Mouse (Mus musculus) intestine, embryonic 15.5 days (tissue): Measurements from ENCODE around the gene Dnajc5. TPM values are rescaled to one million over a fixed set of nuclear protein-coding genes. Genes with fewer than 3 reads are reported as not detected.

Experiments used
- ATAC-seq: fragments of 200-750 bp; cut with Nextera tagmentation; 2 replicates; pipeline ENCODE4 v1.8.0; 2017; ENCODE audit warnings: moderate TSS enrichment, moderate library complexity
- H3K27ac ChIP-seq: fragments of 300-500 bp; sonication (generic); 2 replicates; pipeline ENCODE4 v1.5.1; 2015; ENCODE audit warnings: mild to moderate bottlenecking, inconsistent platforms
- H3K27me3 ChIP-seq: fragments of 300-500 bp; sonication (generic); replicated peaks from 2 replicates; pipeline ENCODE4 v1.6.1; 2015; ENCODE audit warnings: inconsistent platforms
- H3K36me3 ChIP-seq: fragments of 300-500 bp; sonication (generic); 2 replicates; pipeline ENCODE4 v1.6.1; 2015; ENCODE audit warnings: inconsistent platforms
- H3K4me1 ChIP-seq: fragments of 300-500 bp; sonication (generic); replicated peaks from 2 replicates; pipeline ENCODE4 v1.6.1; 2015; ENCODE audit warnings: inconsistent platforms
- H3K4me2 ChIP-seq: fragments of 300-500 bp; sonication (generic); replicated peaks from 2 replicates; pipeline ENCODE4 v1.6.1; 2015; ENCODE audit warnings: mild to moderate bottlenecking, inconsistent platforms
- H3K4me3 ChIP-seq: fragments of 300-500 bp; sonication (generic); replicated peaks from 2 replicates; pipeline ENCODE4 v1.5.1; 2015; ENCODE audit warnings: inconsistent platforms
- H3K9ac ChIP-seq: fragments of 300-500 bp; sonication (generic); 2 replicates; pipeline ENCODE4 v1.6.1; 2015; ENCODE audit warnings: inconsistent platforms
- H3K9me3 ChIP-seq: fragments of 300-500 bp; sonication (generic); 2 replicates; pipeline ENCODE4 v1.6.1; 2016; ENCODE audit warnings: inconsistent platforms
- WGBS: fragments of 180-500 bp; shearing (Covaris S2); methylation state at CpG from one replicate; pipeline ENCODE4 v1.1.7; 2015; 5-methylcytosine and 5-hydroxymethylcytosine counted together
- polyA plus RNA-seq: library from polyadenylated mRNA; unstranded; fragments of >200 nt; fragmentation: Nextera tagmentation; extraction: Ambion mirVana; gene quantifications from 2 replicates; pipeline ENCODE4 v1.2.1, GENCODE M21; 2015

The Dnajc5 gene
- polyA plus RNA-seq, 1 experiment from 2014 or later: 74.5 TPM

DNA sequence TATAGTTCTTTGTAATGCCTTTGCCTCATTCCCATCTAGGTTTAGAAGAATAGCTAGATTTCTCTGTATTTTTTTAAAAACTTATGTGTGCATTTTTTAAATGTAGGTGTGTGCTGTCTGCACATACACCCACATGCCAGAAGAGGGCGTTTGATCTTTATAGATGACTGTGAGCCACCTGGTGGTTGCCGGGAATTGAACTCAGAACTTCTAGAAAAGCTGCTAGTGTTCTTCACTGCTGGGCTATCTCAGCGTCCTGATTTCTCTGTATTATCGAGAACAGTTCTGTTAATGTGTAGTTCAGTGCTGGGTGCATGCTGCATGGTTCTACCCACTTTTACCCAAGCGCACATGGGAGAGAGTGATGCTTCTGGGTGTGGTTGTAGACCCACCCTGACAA lies 2.5 kb downstream of the Dnajc5 start:
- H3K27ac ChIP-seq: no peak overlapping the region
- no peaks in the 10 kb centered on the region for H3K36me3 ChIP-seq
- no peaks in the 10 kb centered on the region for H3K9me3 ChIP-seq
- WGBS: 73% methylated on average over 5 of the region's 5 CpGs
- no peaks in the 10 kb centered on the region for H3K27me3 ChIP-seq
- no peak overlapping the region for H3K4me3 ChIP-seq
- no peak overlapping the region for H3K9ac ChIP-seq
- no peak for ATAC-seq
- no peak overlapping the region for H3K4me2 ChIP-seq
- peaks cover 12% of the 10 kb centered on the region for H3K4me1 ChIP-seq

DNA sequence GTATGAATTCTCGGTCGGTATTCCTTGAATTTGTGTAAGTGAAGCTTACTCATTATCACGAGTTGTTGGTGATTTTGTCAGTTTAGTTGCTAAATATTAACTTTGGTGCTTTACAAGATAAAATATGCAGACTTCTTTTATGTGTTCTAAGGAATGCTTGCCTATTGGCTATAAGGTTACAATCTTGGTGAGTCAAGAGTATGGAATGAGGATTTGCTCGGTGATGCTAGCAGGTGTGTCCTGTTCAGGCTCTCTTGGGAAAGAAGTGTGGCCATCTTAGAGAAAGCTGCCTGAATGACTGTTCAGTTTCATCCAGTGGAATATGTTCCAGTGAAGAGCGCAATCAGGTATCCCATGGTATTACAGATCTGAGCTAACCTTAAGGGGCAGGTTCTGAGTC lies 5.2 kb downstream of the Dnajc5 start:
- WGBS: 60% methylated on average over 5 of the region's 5 CpGs
- H3K27me3 ChIP-seq: no peaks in the 10 kb centered on the region
- peak overlapping the region; percentile 9; the same call in 1 of the 2 replicates for H3K4me2 ChIP-seq
- H3K27ac ChIP-seq: peak overlapping the region; percentile 63; the same call in 1 of the 2 replicates
- no peak overlapping the region for H3K4me3 ChIP-seq
- H3K9ac ChIP-seq: no peak overlapping the region
- H3K36me3 ChIP-seq: peaks cover under 1% of the 10 kb centered on the region; the same call in 1 of the 2 replicates
- ATAC-seq: peak; percentile 87
- H3K9me3 ChIP-seq: no peaks in the 10 kb centered on the region
- H3K4me1 ChIP-seq: peaks cover 7% of the 10 kb centered on the region

DNA sequence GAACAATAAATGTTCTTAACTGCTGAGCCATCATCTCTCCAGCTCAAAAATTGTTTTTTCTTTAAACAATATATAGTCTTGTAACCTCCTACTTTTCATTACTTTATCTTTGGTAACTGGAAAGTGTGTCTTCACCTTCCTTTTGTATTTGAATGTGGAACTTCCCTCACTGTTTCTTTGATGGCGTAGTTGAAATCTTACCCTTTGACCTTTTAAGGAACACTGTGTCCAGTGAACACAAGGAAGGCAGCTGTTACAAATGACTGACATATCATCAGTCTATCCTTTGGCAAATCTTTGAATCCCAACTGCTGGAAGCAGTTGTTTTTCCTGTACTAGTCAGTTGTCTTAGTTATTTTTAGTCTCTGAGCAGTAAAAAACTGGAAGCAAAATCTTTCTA lies 8.8 kb downstream of the Dnajc5 start:
- ATAC-seq: no peak
- H3K4me1 ChIP-seq: no peaks in the 10 kb centered on the region
- H3K4me2 ChIP-seq: no peak overlapping the region
- H3K27me3 ChIP-seq: no peaks in the 10 kb centered on the region
- WGBS: 86% methylated on average over 1 of the region's 1 CpGs
- no peak overlapping the region for H3K9ac ChIP-seq
- no peaks in the 10 kb centered on the region for H3K9me3 ChIP-seq
- peaks cover 7% of the 10 kb centered on the region; the same call in 1 of the 2 replicates for H3K36me3 ChIP-seq
- no peak overlapping the region for H3K4me3 ChIP-seq
- H3K27ac ChIP-seq: no peak overlapping the region

DNA sequence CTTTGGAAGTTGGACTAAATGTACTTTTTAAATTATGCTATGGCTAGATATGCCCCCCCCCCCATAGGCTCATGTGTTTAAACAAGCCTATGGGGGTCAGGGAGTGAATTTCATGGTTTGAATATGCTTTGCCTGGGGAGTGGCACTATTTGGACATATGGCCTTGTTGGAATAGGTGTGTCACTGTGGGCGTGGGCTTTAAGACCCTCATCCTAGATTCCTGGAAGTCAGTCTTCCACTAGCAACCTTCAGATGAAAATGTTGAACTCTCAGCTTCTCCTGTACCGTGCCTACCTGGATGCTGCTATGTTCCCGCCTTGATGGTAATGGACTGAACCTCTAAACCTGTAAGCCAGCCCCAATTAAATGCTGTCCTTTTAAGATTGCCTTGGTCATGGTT lies 12.3 kb downstream of the Dnajc5 start:
- Histone ChIP-seq H3K27ac (no peak overlapping the region), H3K9ac (no peak overlapping the region), H3K4me2 (no peak overlapping the region), H3K4me1 (peaks cover 2% of the 10 kb centered on the region; the same call in 1 of the 2 replicates), H3K4me3 (no peak overlapping the region), H3K27me3 (no peaks in the 10 kb centered on the region), H3K36me3 (peaks cover 7% of the 10 kb centered on the region; the same call in 1 of the 2 replicates), H3K9me3 (no peaks in the 10 kb centered on the region)
- WGBS: 90% methylated on average over 3 of the region's 3 CpGs
- no peak for ATAC-seq

DNA sequence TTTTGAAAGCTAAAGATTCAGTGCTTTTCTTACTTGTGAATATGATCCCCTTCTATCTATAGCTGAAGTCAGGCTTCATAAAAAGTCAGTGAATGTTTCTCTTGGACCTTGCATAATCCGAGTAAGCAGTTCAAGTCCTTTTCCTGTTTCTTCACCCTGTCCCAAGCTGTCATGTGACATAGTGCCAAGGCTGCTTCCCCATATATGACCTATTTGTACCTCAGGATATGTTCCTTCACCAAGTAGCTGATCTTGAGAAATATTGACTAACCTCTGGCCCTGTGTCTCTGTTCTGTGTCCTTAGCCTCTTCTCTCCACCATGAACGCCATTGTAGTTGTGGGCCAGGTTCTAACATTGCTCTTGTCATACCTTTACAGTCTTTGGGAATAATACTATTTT lies 16.1 kb downstream of the Dnajc5 start:
- H3K36me3 ChIP-seq: peaks cover 3% of the 10 kb centered on the region; the same call in 1 of the 2 replicates
- H3K4me3 ChIP-seq: no peak overlapping the region
- H3K4me1 ChIP-seq: peaks cover 6% of the 10 kb centered on the region; the same call in 1 of the 2 replicates
- ATAC-seq: no peak
- no peaks in the 10 kb centered on the region for H3K9me3 ChIP-seq
- WGBS: 85% methylated on average over 2 of the region's 2 CpGs
- H3K27me3 ChIP-seq: no peaks in the 10 kb centered on the region
- H3K9ac ChIP-seq: no peak overlapping the region
- H3K27ac ChIP-seq: no peak overlapping the region
- no peak overlapping the region for H3K4me2 ChIP-seq

- Histone ChIP-seq H3K9ac (no peak overlapping the region), H3K4me3 (no peak overlapping the region), H3K27ac (peak overlapping the region; percentile 10; the same call in 1 of the 2 replicates), H3K36me3 (no peaks in the 10 kb centered on the region), H3K27me3 (no peaks in the 10 kb centered on the region), H3K4me2 (peak overlapping the region; percentile 17; the same call in 1 of the 2 replicates), H3K9me3 (no peaks in the 10 kb centered on the region), H3K4me1 (peaks cover 6% of the 10 kb centered on the region; the same call in 1 of the 2 replicates)
- peak; percentile 71 for ATAC-seq
- 76% methylated on average over 2 of the region's 2 CpGs for WGBS
Measured at GRCm38 (mm10) chr2:181537444-181538047, 17.3 kb downstream of the Dnajc5 start.

GRCm38 (mm10) chr2:181541761-181542380 lies 21.6 kb downstream of the Dnajc5 start:
- Histone ChIP-seq H3K9me3 (no peaks in the 10 kb centered on the region), H3K4me1 (peaks cover 6% of the 10 kb centered on the region; the same call in 1 of the 2 replicates), H3K4me3 (no peak overlapping the region), H3K9ac (no peak overlapping the region), H3K27me3 (no peaks in the 10 kb centered on the region), H3K27ac (no peak overlapping the region), H3K4me2 (no peak overlapping the region), H3K36me3 (0 out of 2 replicates have a peak, but pooled peaks cover 3% of the 10 kb centered on the region)
- ATAC-seq: no peak
- WGBS: 88% methylated on average over 6 of the region's 6 CpGs

GRCm38 (mm10) chr2:181546142-181546541 lies 25.9 kb downstream of the Dnajc5 start:
- no peaks in the 10 kb centered on the region for H3K4me1 ChIP-seq
- H3K4me2 ChIP-seq: no peak overlapping the region
- no peak overlapping the region for H3K27ac ChIP-seq
- H3K9ac ChIP-seq: no peak overlapping the region
- H3K36me3 ChIP-seq: peaks cover 37% of the 10 kb centered on the region
- ATAC-seq: no peak
- WGBS: 96% methylated on average over 7 of the region's 7 CpGs
- no peak overlapping the region for H3K4me3 ChIP-seq
- no peaks in the 10 kb centered on the region for H3K9me3 ChIP-seq
- H3K27me3 ChIP-seq: no peaks in the 10 kb centered on the region

GRCm38 (mm10) chr2:181548227-181548626 lies 27.9 kb downstream of the Dnajc5 start:
- ATAC-seq: no peak
- Histone ChIP-seq H3K9me3 (no peaks in the 10 kb centered on the region), H3K4me3 (no peak overlapping the region), H3K36me3 (peaks cover 46% of the 10 kb centered on the region), H3K27me3 (no peaks in the 10 kb centered on the region), H3K27ac (no peak overlapping the region), H3K4me1 (no peaks in the 10 kb centered on the region), H3K4me2 (no peak overlapping the region), H3K9ac (no peak overlapping the region)
- WGBS: 85% methylated on average over 1 of the region's 1 CpGs

DNA sequence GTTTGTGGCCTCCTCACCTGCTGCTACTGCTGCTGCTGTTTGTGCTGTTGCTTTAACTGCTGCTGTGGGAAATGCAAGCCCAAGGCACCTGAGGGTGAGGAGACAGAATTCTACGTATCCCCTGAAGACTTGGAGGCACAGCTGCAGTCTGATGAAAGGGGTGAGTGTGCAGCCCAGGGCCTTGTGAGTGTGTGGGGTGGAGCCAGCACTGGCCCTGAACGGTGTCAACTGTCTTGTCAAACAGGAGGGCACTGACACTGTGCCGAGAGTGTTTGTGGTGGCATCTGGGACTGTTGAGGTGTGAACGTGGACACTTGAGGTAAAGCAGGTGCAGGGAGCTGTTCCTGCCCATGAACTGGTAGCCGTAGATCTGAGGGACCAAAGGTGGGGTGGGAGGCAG lies 28.4 kb downstream of the Dnajc5 start:
- WGBS: 85% methylated on average over 5 of the region's 5 CpGs
- Histone ChIP-seq H3K4me1 (no peaks in the 10 kb centered on the region), H3K27ac (no peak overlapping the region), H3K4me2 (no peak overlapping the region), H3K4me3 (no peak overlapping the region), H3K9me3 (no peaks in the 10 kb centered on the region), H3K9ac (no peak overlapping the region), H3K36me3 (peaks cover 46% of the 10 kb centered on the region), H3K27me3 (no peaks in the 10 kb centered on the region)
- ATAC-seq: no peak

DNA sequence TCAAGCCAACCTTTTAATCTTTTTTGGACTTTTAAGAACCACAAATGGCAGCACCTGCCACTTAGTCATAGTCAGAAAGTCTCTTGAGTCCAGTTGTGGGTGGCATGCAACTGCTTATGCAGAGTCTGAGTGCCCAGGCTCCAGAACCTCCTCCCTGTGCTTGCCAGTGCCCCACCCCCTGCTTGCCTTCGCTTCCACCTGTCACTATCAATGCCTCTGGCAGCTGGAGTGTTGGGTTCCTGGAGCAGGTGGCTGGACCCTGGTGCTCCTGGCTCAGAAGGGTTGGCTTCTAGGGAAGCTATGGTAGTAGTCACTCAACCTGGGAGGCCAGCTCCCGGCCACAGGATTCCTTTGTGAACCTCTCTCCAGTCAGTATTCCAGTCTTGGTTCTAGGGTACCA lies 29.9 kb downstream of the Dnajc5 start:
- WGBS: 92% methylated on average over 2 of the region's 2 CpGs
- H3K36me3 ChIP-seq: peaks cover 46% of the 10 kb centered on the region
- no peak for ATAC-seq
- no peak overlapping the region for H3K4me3 ChIP-seq
- H3K9me3 ChIP-seq: no peaks in the 10 kb centered on the region
- no peaks in the 10 kb centered on the region for H3K4me1 ChIP-seq
- no peaks in the 10 kb centered on the region for H3K27me3 ChIP-seq
- no peak overlapping the region for H3K9ac ChIP-seq
- H3K4me2 ChIP-seq: no peak overlapping the region
- no peak overlapping the region for H3K27ac ChIP-seq

DNA sequence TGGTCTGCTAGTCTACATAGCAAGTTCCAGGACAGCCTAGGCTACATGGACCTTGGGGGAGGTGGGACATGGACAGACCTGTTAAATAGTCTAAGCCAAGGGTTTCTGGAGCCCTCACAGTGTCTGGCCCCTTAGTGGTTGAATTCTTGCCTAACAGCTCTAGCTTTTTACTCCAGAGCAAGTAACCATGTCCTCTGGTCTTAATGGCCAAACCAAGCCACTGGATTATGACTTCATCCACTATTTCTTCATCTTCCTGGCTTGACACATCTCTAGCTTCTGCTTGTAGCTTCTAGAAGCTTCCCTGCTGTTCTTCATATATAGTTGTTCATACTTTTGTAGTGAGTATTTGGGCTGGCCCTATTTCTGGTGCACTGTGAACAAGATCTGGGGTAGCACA lies 33.5 kb downstream of the Dnajc5 start:
- H3K36me3 ChIP-seq: peaks cover 31% of the 10 kb centered on the region

GRCm38 (mm10) chr2:181567338-181567737 lies 47.1 kb downstream of the Dnajc5 start:
- no peaks in the 10 kb centered on the region for H3K4me1 ChIP-seq
- H3K9ac ChIP-seq: no peak overlapping the region
- no peak for ATAC-seq
- WGBS: 84% methylated on average over 3 of the region's 3 CpGs
- H3K27me3 ChIP-seq: no peaks in the 10 kb centered on the region
- no peak overlapping the region for H3K4me3 ChIP-seq
- no peak overlapping the region for H3K4me2 ChIP-seq
- H3K9me3 ChIP-seq: no peaks in the 10 kb centered on the region
- no peak overlapping the region for H3K27ac ChIP-seq
- peaks cover 3% of the 10 kb centered on the region; the same call in 1 of the 2 replicates for H3K36me3 ChIP-seq

More for the DNA sequence above, 33.5 kb downstream of the Dnajc5 start:
- H3K27ac ChIP-seq: no peak overlapping the region
- no peak for ATAC-seq
- no peaks in the 10 kb centered on the region for H3K4me1 ChIP-seq
- H3K9me3 ChIP-seq: no peaks in the 10 kb centered on the region
- H3K9ac ChIP-seq: no peak overlapping the region
- no peak overlapping the region for H3K4me3 ChIP-seq
- no peaks in the 10 kb centered on the region for H3K27me3 ChIP-seq
- no peak overlapping the region for H3K4me2 ChIP-seq
